Mouse (Mus musculus) kidney, embryonic 14.5 days (tissue): ENCODE measurements around the gene Vcl. TPM values are rescaled to one million over a fixed set of nuclear protein-coding genes. Genes with fewer than 3 reads are reported as not detected.

Experiments
- ATAC-seq: fragments of 200-750 bp; cut with Nextera tagmentation; 2 replicates; pipeline ENCODE4 v1.8.0; 2017; ENCODE audit warnings: moderate number of reproducible peaks, mild to moderate bottlenecking, moderate TSS enrichment, moderate library complexity; ENCODE audit not compliant: low FRiP score, low TSS enrichment
- H3K27ac ChIP-seq: fragments of 300-500 bp; sonication (generic); 2 replicates; pipeline ENCODE4 v1.5.1; 2014; ENCODE audit warnings: low read depth, mild to moderate bottlenecking, low read length, moderate library complexity, mixed read lengths
- H3K27me3 ChIP-seq: fragments of 300-500 bp; sonication (generic); 2 replicates; pipeline ENCODE4 v1.6.1; 2014; ENCODE audit warnings: mild to moderate bottlenecking, low read length; ENCODE audit not compliant: control insufficient read depth, insufficient read depth
- H3K36me3 ChIP-seq: fragments of 300-500 bp; sonication (generic); 2 replicates; pipeline ENCODE4 v1.6.1; 2014; ENCODE audit warnings: low read length, mixed read lengths; ENCODE audit not compliant: control insufficient read depth, insufficient read depth
- H3K4me1 ChIP-seq: fragments of 300-500 bp; sonication (generic); 2 replicates; pipeline ENCODE4 v1.6.1; 2014; ENCODE audit warnings: low read length, mixed read lengths; ENCODE audit not compliant: control insufficient read depth, insufficient read depth
- H3K4me2 ChIP-seq: fragments of 300-500 bp; sonication (generic); replicated peaks from 2 replicates; pipeline ENCODE4 v1.6.1; 2014; ENCODE audit warnings: low read depth, mild to moderate bottlenecking, low read length
- H3K4me3 ChIP-seq: fragments of 300-500 bp; sonication (generic); 2 replicates; pipeline ENCODE4 v1.5.1; 2014; ENCODE audit warnings: mild to moderate bottlenecking, low read length
- H3K9ac ChIP-seq: fragments of 300-500 bp; sonication (generic); 2 replicates; pipeline ENCODE4 v1.6.1; 2014; ENCODE audit warnings: low read depth, mild to moderate bottlenecking, low read length, moderate library complexity
- H3K9me3 ChIP-seq: fragments of 300-500 bp; sonication (generic); 2 replicates; pipeline ENCODE4 v1.6.1; 2016; ENCODE audit warnings: low read length; ENCODE audit not compliant: control insufficient read depth
- WGBS: fragments of 180-500 bp; shearing (Covaris S2); extraction: QIAGEN DNeasy Blood & Tissue Kit; methylation state at CpG from one replicate; pipeline ENCODE4 v1.1.7; 2014; 5-methylcytosine and 5-hydroxymethylcytosine counted together
- polyA plus RNA-seq: library from polyadenylated mRNA; unstranded; fragments of >200 nt; fragmentation: Nextera tagmentation; extraction: Ambion mirVana; gene quantifications from 2 replicates; pipeline ENCODE4 v1.2.1, GENCODE M21; 2014

Gene Vcl
- polyA plus RNA-seq, 1 experiment from 2014 or later: 42.4 TPM

GRCm38 (mm10) chr14:21017871-21018270, 88.7 kb downstream of the Vcl start:
- H3K4me2 ChIP-seq: no peak overlapping the region
- no peak for ATAC-seq
- H3K9me3 ChIP-seq: no peaks in the 10 kb centered on the region
- H3K36me3 ChIP-seq: peaks cover 55% of the 10 kb centered on the region
- no peaks in the 10 kb centered on the region for H3K27me3 ChIP-seq
- H3K4me1 ChIP-seq: no peaks in the 10 kb centered on the region
- H3K4me3 ChIP-seq: no peak overlapping the region
- 91% methylated on average over 5 of the region's 5 CpGs for WGBS
- no peak overlapping the region for H3K9ac ChIP-seq
- no peak overlapping the region for H3K27ac ChIP-seq

- Histone ChIP-seq H3K4me1 (no peaks in the 10 kb centered on the region), H3K4me2 (no peak overlapping the region), H3K4me3 (no peak overlapping the region), H3K36me3 (peaks cover 63% of the 10 kb centered on the region), H3K27ac (no peak overlapping the region), H3K27me3 (no peaks in the 10 kb centered on the region), H3K9ac (no peak overlapping the region), H3K9me3 (no peaks in the 10 kb centered on the region)
- ATAC-seq: no peak
- 43% methylated on average over 3 of the region's 3 CpGs for WGBS
Observed at GRCm38 (mm10) chr14:21018977-21019376, 89.8 kb downstream of the Vcl start.

GRCm38 (mm10) chr14:21020435-21020834, 91.2 kb downstream of the Vcl start:
- no peak overlapping the region for H3K4me2 ChIP-seq
- peaks cover 68% of the 10 kb centered on the region for H3K36me3 ChIP-seq
- H3K27ac ChIP-seq: no peak overlapping the region
- no peaks in the 10 kb centered on the region for H3K9me3 ChIP-seq
- H3K4me3 ChIP-seq: no peak overlapping the region
- WGBS: 90% methylated on average over 8 of the region's 8 CpGs
- no peak for ATAC-seq
- H3K27me3 ChIP-seq: no peaks in the 10 kb centered on the region
- no peak overlapping the region for H3K9ac ChIP-seq
- H3K4me1 ChIP-seq: no peaks in the 10 kb centered on the region

GRCm38 (mm10) chr14:21027542-21027941, 98.3 kb downstream of the Vcl start:
- Histone ChIP-seq H3K4me2 (no peak overlapping the region), H3K4me3 (no peak overlapping the region), H3K27me3 (no peaks in the 10 kb centered on the region), H3K36me3 (peaks cover 62% of the 10 kb centered on the region), H3K9ac (no peak overlapping the region), H3K27ac (no peak overlapping the region), H3K4me1 (peaks cover 5% of the 10 kb centered on the region; the same call in 1 of the 2 replicates), H3K9me3 (no peaks in the 10 kb centered on the region)
- no peak for ATAC-seq

GRCm38 (mm10) chr14:21029025-21029659, 99.9 kb downstream of the Vcl start:
- H3K36me3 ChIP-seq: peaks cover 63% of the 10 kb centered on the region
- no peak overlapping the region for H3K4me2 ChIP-seq
- H3K4me3 ChIP-seq: no peak overlapping the region
- H3K27ac ChIP-seq: no peak overlapping the region
- 92% methylated on average over 11 of the region's 11 CpGs for WGBS
- no peak overlapping the region for H3K9ac ChIP-seq
- peaks cover 5% of the 10 kb centered on the region; the same call in 1 of the 2 replicates for H3K4me1 ChIP-seq
- no peaks in the 10 kb centered on the region for H3K27me3 ChIP-seq
- no peak for ATAC-seq
- H3K9me3 ChIP-seq: no peaks in the 10 kb centered on the region

- peak; percentile 72 for ATAC-seq
- Histone ChIP-seq H3K9ac (no peak overlapping the region), H3K4me1 (peaks cover 5% of the 10 kb centered on the region; the same call in 1 of the 2 replicates), H3K4me2 (no peak overlapping the region), H3K27me3 (no peaks in the 10 kb centered on the region), H3K27ac (peak overlapping the region; percentile 53; the same call in 1 of the 2 replicates), H3K4me3 (no peak overlapping the region), H3K9me3 (no peaks in the 10 kb centered on the region), H3K36me3 (peaks cover 69% of the 10 kb centered on the region)
- WGBS: 40% methylated on average over 6 of the region's 6 CpGs
Observed at GRCm38 (mm10) chr14:21031783-21032511, 102.7 kb downstream of the Vcl start.

GRCm38 (mm10) chr14:21034271-21034670, 105.1 kb downstream of the Vcl start:
- Histone ChIP-seq H3K4me2 (no peak overlapping the region), H3K36me3 (peaks cover 71% of the 10 kb centered on the region), H3K27ac (no peak overlapping the region), H3K27me3 (no peaks in the 10 kb centered on the region), H3K9ac (no peak overlapping the region), H3K9me3 (no peaks in the 10 kb centered on the region), H3K4me1 (peaks cover 5% of the 10 kb centered on the region; the same call in 1 of the 2 replicates), H3K4me3 (no peak overlapping the region)
- no peak for ATAC-seq
- 90% methylated on average over 4 of the region's 4 CpGs for WGBS

GRCm38 (mm10) chr14:21034791-21035190, 105.6 kb downstream of the Vcl start:
- ATAC-seq: no peak
- H3K27me3 ChIP-seq: no peaks in the 10 kb centered on the region
- peaks cover 5% of the 10 kb centered on the region; the same call in 1 of the 2 replicates for H3K4me1 ChIP-seq
- no peak overlapping the region for H3K9ac ChIP-seq
- WGBS: 94% methylated on average over 3 of the region's 3 CpGs
- H3K36me3 ChIP-seq: peaks cover 71% of the 10 kb centered on the region
- no peak overlapping the region for H3K4me3 ChIP-seq
- no peak overlapping the region for H3K4me2 ChIP-seq
- no peak overlapping the region for H3K27ac ChIP-seq
- H3K9me3 ChIP-seq: no peaks in the 10 kb centered on the region

GRCm38 (mm10) chr14:21039077-21039476, 109.9 kb downstream of the Vcl start:
- H3K27ac ChIP-seq: no peak overlapping the region
- no peak overlapping the region for H3K9ac ChIP-seq
- H3K4me2 ChIP-seq: no peak overlapping the region
- H3K9me3 ChIP-seq: no peaks in the 10 kb centered on the region
- no peaks in the 10 kb centered on the region for H3K27me3 ChIP-seq
- WGBS: 92% methylated on average over 12 of the region's 12 CpGs
- H3K4me1 ChIP-seq: no peaks in the 10 kb centered on the region
- H3K36me3 ChIP-seq: peaks cover 47% of the 10 kb centered on the region
- no peak for ATAC-seq
- no peak overlapping the region for H3K4me3 ChIP-seq
